ENCODE assay signal across 20 mouse cellular contexts in the genomic region with DNA sequence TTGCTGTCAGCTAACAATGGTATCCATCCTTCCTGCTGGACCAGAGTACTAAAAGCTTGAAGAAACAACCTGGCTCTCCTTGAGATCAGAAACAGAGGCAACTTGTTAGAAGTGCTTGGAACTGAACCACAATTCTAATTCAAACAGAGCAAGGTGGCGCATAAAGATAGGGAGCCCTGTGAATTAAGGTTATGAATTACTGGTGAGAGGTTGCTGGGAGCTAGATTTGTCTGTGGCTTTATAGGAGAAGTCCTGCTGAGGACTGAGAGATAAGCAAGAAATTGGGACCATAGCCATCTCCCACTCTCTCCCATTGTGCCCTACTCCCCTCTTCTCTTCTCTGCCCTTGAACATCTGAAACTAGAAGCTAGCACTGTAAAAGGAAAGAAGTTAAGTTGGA.
DNase-seq lines count a peak whose midpoint lies in the region; ATAC-seq and TF ChIP-seq lines count a peak whose summit lies in the region.
"Had no signal": no experiment of that assay in that cellular context is flagged by ENCODE, and none has a peak within 500 bp of the region (broad histone marks: within the 10 kb centered on the region; RNA-seq: fewer than 3 reads in every experiment).

No protein-coding gene starts in this region.

- H3K36me3 ChIP-seq in G1E (replicated peaks), result no peaks in the 10 kb centered on the region
- H3K36me3 ChIP-seq: embryonic facial prominence, embryonic 12.5 days; embryonic facial prominence, embryonic 15.5 days; hindbrain, embryonic 10.5 days; hindbrain, embryonic 13.5 days; intestine, embryonic 15.5 days had no signal

- DNase-seq in G1E (ENCODE audit: low spot score) (no peak), MEL-GATA-1-ER (ENCODE audit: extremely low read depth, low read depth) (peak; percentile 95)
- no peak for DNase-seq in right cerebral cortex, postnatal 4 days
- DNase-seq in cerebellum, postnatal 36 days, result no peak
- DNase-seq in ovary, postnatal 10 days (ENCODE audit: low spot score), result no peak
- DNase-seq: adrenal gland, adult 2 months; cerebellum, adult 11-12 months; gastrocnemius, adult 2 months; gastrocnemius, postnatal 14 days; heart, adult 11 months had no signal

- H3K4me3 ChIP-seq in G1E (ENCODE audit: low read depth, low read length), result no peak overlapping the region; the same call in 1 of the 2 replicates
- H3K4me3 ChIP-seq: embryonic facial prominence, embryonic 12.5 days; embryonic facial prominence, embryonic 15.5 days; gastrocnemius, adult 2 months; hindbrain, embryonic 10.5 days; hindbrain, embryonic 13.5 days; intestine, embryonic 15.5 days had no signal

- peaks cover 46% of the 10 kb centered on the region for H3K4me1 ChIP-seq in G1E (ENCODE audit: insufficient read depth, low read depth, low read length)
- H3K4me1 ChIP-seq: embryonic facial prominence, embryonic 12.5 days; embryonic facial prominence, embryonic 15.5 days; hindbrain, embryonic 10.5 days; hindbrain, embryonic 13.5 days; intestine, embryonic 15.5 days had no signal

- ATAC-seq in G1E (ENCODE audit: extremely low read depth, insufficient number of reproducible peaks, low FRiP score, poor library complexity, severe bottlenecking), result peak; percentile 40; the same call in 1 of the 2 replicates
- ATAC-seq in hematopoietic stem cell, adult 5-6 weeks (replicated peaks in 1 of 2; ENCODE audit: insufficient read depth in 1 of 2, low FRiP score in 2 of 2, low TSS enrichment in 1 of 2, low read depth in 1 of 2, poor library complexity in 2 of 2, severe bottlenecking in 2 of 2), result peak; percentile 35 to 36; a peak in 1 of 4 replicates
- ATAC-seq: forebrain, embryonic 14.5 days; forebrain, postnatal 0 days; hindbrain, embryonic 16.5 days; intestine, embryonic 15.5 days; Patski had no signal

- no peaks in the 10 kb centered on the region for H3K27me3 ChIP-seq in G1E (ENCODE audit: insufficient read depth, low read length)
- H3K27me3 ChIP-seq: embryonic facial prominence, embryonic 12.5 days; embryonic facial prominence, embryonic 15.5 days; intestine, embryonic 15.5 days had no signal

- no peaks in the 10 kb centered on the region for H3K9me3 ChIP-seq in G1E (replicated peaks)
- H3K9me3 ChIP-seq: embryonic facial prominence, embryonic 12.5 days; embryonic facial prominence, embryonic 15.5 days; hindbrain, embryonic 10.5 days; hindbrain, embryonic 13.5 days; intestine, embryonic 15.5 days had no signal

- TF ChIP-seq CTCF in G1E (IDR thresholded peaks at IDR 0.05; ENCODE audit: low read depth, low read length), result no peak
